Mouse (Mus musculus): ENCODE measurements around the gene Aup1. TPM values are rescaled to one million over a fixed set of nuclear protein-coding genes. Genes with fewer than 3 reads are reported as not detected.

Aup1 gene
- polyA plus RNA-seq, 1 experiment = 244 TPM

DNA sequence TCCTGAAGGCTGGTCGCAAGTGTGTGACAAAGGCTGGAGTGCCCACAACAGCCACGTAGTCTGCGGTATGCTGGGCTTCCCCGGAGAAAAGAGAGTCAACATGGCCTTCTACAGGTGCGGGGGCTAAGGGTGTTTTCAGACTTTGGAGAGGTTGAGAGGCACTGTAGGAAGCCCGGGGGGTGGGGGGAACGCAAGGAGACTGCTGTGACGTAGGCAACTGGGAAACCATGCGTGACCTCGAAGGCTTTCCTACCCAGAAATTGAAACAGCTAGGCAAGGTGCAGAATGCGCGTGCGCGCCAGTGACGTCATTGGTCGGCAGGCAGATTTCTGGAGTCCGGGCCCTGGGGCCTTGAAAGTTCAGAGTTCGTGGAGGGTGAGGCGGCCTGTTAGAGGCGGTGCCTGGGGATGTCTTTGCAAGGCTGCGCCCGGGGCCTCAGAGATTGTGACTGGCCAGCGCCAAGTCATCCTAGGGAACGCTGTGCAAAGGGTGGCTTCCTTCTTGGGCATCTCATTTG lies 15.8 kb upstream of the Aup1 start:
- no peaks in the 10 kb centered on the region for H3K27me3 ChIP-seq (ENCODE audit: control insufficient read depth, insufficient read depth, low read length)
- H3K36me3 ChIP-seq (ENCODE audit: control insufficient read depth, insufficient read depth, low read length) = no peaks in the 10 kb centered on the region
- H3K27ac ChIP-seq (ENCODE audit: control insufficient read depth, insufficient read depth, low read depth, low read length) = no peak overlapping the region
- no peak for TF ChIP-seq CTCF (IDR thresholded peaks at IDR 0.05; ENCODE audit: control insufficient read depth, insufficient read depth, insufficient replicate concordance, low read depth, low read length)
- TF ChIP-seq POLR2A (IDR thresholded peaks at IDR 0.05; ENCODE audit: control insufficient read depth, low read depth, low read length) = no peak
- peak overlapping the region; percentile 74 for H3K4me3 ChIP-seq (ENCODE audit: control insufficient read depth, low read depth, low read length)
- peaks cover 14% of the 10 kb centered on the region for H3K4me1 ChIP-seq (ENCODE audit: control insufficient read depth, insufficient read depth, low read length)

DNA sequence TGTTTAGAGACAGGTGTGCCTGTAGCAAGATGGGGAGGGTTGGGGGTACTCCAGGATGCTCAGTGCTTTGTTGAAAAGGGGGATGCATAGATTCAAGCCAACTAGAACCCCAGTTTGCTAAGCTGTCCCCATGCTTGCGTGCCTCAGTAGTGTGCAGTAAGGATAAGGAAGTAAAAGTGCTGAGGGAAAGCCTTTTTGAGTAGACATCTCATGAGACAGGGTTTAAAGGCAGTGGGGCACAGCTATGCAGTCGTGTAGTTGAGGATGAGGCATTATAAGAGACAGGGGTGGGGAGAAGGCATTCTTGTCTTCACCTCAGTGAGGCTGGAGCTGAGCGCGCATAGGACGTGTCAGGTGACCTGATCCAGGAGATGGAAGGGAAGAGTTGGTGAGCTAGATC lies 13.7 kb upstream of the Aup1 start:
- TF ChIP-seq POLR2A (IDR thresholded peaks at IDR 0.05; ENCODE audit: control insufficient read depth, low read depth, low read length) (no peak), CTCF (IDR thresholded peaks at IDR 0.05; ENCODE audit: control insufficient read depth, insufficient read depth, insufficient replicate concordance, low read depth, low read length) (no peak)
- Histone ChIP-seq H3K36me3 (ENCODE audit: control insufficient read depth, insufficient read depth, low read length) (no peaks in the 10 kb centered on the region), H3K27me3 (ENCODE audit: control insufficient read depth, insufficient read depth, low read length) (no peaks in the 10 kb centered on the region), H3K4me1 (ENCODE audit: control insufficient read depth, insufficient read depth, low read length) (peaks cover 12% of the 10 kb centered on the region), H3K4me3 (ENCODE audit: control insufficient read depth, low read depth, low read length) (no peak overlapping the region), H3K27ac (ENCODE audit: control insufficient read depth, insufficient read depth, low read depth, low read length) (no peak overlapping the region)

- H3K4me1 ChIP-seq (ENCODE audit: control insufficient read depth, insufficient read depth, low read length) = peaks cover 6% of the 10 kb centered on the region
- TF ChIP-seq POLR2A (IDR thresholded peaks at IDR 0.05; ENCODE audit: control insufficient read depth, low read depth, low read length) (no peak), CTCF (IDR thresholded peaks at IDR 0.05; ENCODE audit: control insufficient read depth, insufficient read depth, insufficient replicate concordance, low read depth, low read length) (no peak)
- H3K4me3 ChIP-seq (ENCODE audit: control insufficient read depth, low read depth, low read length) = no peak overlapping the region
- no peaks in the 10 kb centered on the region for H3K27me3 ChIP-seq (ENCODE audit: control insufficient read depth, insufficient read depth, low read length)
- no peaks in the 10 kb centered on the region for H3K36me3 ChIP-seq (ENCODE audit: control insufficient read depth, insufficient read depth, low read length)
- H3K27ac ChIP-seq (ENCODE audit: control insufficient read depth, insufficient read depth, low read depth, low read length) = peak overlapping the region; percentile 26; the same call in 1 of the 2 replicates
Measured at GRCm38 (mm10) chr6:83043561-83043960, 10.8 kb upstream of the Aup1 start.

DNA sequence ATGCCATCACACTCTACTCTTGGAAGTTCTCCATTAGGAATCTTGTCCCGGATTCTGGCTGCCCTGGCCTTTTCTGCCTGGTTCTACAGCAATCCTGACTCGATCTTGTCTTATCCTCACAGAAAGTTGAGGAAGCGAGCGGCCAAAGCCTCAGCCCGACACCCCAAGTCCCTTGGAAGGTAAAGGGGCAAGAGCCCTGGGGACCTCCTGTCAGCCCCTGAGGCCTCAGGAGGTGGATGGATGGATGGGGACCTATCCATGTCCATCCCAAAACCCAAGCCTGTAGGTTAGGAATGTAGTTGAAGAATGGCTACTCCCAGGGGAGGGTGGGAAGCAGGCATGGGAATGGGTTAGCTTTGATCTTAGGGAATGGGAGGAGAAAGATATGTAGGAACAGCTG lies 10.3 kb upstream of the Aup1 start:
- peaks cover 3% of the 10 kb centered on the region for H3K4me1 ChIP-seq (ENCODE audit: control insufficient read depth, insufficient read depth, low read length)
- no peaks in the 10 kb centered on the region for H3K36me3 ChIP-seq (ENCODE audit: control insufficient read depth, insufficient read depth, low read length)
- H3K27ac ChIP-seq (ENCODE audit: control insufficient read depth, insufficient read depth, low read depth, low read length) = no peak overlapping the region; the same call in 1 of the 2 replicates
- no peak overlapping the region for H3K4me3 ChIP-seq (ENCODE audit: control insufficient read depth, low read depth, low read length)
- no peaks in the 10 kb centered on the region for H3K27me3 ChIP-seq (ENCODE audit: control insufficient read depth, insufficient read depth, low read length)
- TF ChIP-seq POLR2A (IDR thresholded peaks at IDR 0.05; ENCODE audit: control insufficient read depth, low read depth, low read length) (no peak), CTCF (IDR thresholded peaks at IDR 0.05; ENCODE audit: control insufficient read depth, insufficient read depth, insufficient replicate concordance, low read depth, low read length) (no peak)

DNA sequence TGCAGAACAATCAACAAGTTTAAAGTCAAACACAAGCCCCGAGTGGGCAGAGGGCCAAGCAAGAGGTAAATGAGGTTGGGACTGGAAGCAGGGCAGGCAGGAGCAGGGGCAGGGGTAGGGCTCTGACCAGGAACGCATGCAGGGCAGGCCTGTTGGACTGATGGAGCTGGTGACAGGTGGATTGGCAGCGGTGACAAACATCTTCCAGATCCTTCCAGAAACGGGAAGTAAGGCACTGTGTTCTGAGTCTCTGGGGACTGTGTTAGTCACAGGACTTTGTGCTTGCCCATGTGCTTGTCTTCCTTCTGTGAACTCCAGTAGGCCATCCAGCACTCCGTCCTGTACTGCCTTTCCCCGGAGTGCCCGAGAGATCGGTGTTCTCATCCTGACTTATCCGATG lies 9.6 kb upstream of the Aup1 start:
- Histone ChIP-seq H3K36me3 (ENCODE audit: control insufficient read depth, insufficient read depth, low read length) (no peaks in the 10 kb centered on the region), H3K4me3 (ENCODE audit: control insufficient read depth, low read depth, low read length) (no peak overlapping the region)

GRCm38 (mm10) chr6:83049367-83049766 lies 5.0 kb upstream of the Aup1 start:
- no peaks in the 10 kb centered on the region for H3K27me3 ChIP-seq (ENCODE audit: control insufficient read depth, insufficient read depth, low read length)
- no peaks in the 10 kb centered on the region for H3K36me3 ChIP-seq (ENCODE audit: control insufficient read depth, insufficient read depth, low read length)
- H3K4me3 ChIP-seq (ENCODE audit: control insufficient read depth, low read depth, low read length) = no peak overlapping the region
- peaks cover 10% of the 10 kb centered on the region for H3K4me1 ChIP-seq (ENCODE audit: control insufficient read depth, insufficient read depth, low read length)
- TF ChIP-seq POLR2A (IDR thresholded peaks at IDR 0.05; ENCODE audit: control insufficient read depth, low read depth, low read length) = no peak
- TF ChIP-seq CTCF (IDR thresholded peaks at IDR 0.05; ENCODE audit: control insufficient read depth, insufficient read depth, insufficient replicate concordance, low read depth, low read length) = no peak
- no peak overlapping the region for H3K27ac ChIP-seq (ENCODE audit: control insufficient read depth, insufficient read depth, low read depth, low read length)

More for the DNA sequence above, 9.6 kb upstream of the Aup1 start:
- TF ChIP-seq CTCF (IDR thresholded peaks at IDR 0.05; ENCODE audit: control insufficient read depth, insufficient read depth, insufficient replicate concordance, low read depth, low read length) = no peak
- no peak for TF ChIP-seq POLR2A (IDR thresholded peaks at IDR 0.05; ENCODE audit: control insufficient read depth, low read depth, low read length)
- Histone ChIP-seq H3K27me3 (ENCODE audit: control insufficient read depth, insufficient read depth, low read length) (no peaks in the 10 kb centered on the region), H3K4me1 (ENCODE audit: control insufficient read depth, insufficient read depth, low read length) (peaks cover 3% of the 10 kb centered on the region), H3K27ac (ENCODE audit: control insufficient read depth, insufficient read depth, low read depth, low read length) (no peak overlapping the region)

GRCm38 (mm10) chr6:83053136-83053960 lies 973 bp upstream of the Aup1 start:
- H3K4me1 ChIP-seq (ENCODE audit: control insufficient read depth, insufficient read depth, low read length) = peaks cover 12% of the 10 kb centered on the region
- TF ChIP-seq CTCF (IDR thresholded peaks at IDR 0.05; ENCODE audit: control insufficient read depth, insufficient read depth, insufficient replicate concordance, low read depth, low read length) = no peak
- 0 out of 2 replicates have a peak, but pooled peaks have one; percentile 15 for TF ChIP-seq POLR2A (IDR thresholded peaks at IDR 0.05; ENCODE audit: control insufficient read depth, low read depth, low read length)
- H3K27me3 ChIP-seq (ENCODE audit: control insufficient read depth, insufficient read depth, low read length) = no peaks in the 10 kb centered on the region
- H3K27ac ChIP-seq (ENCODE audit: control insufficient read depth, insufficient read depth, low read depth, low read length) = peak overlapping the region; percentile 86
- H3K36me3 ChIP-seq (ENCODE audit: control insufficient read depth, insufficient read depth, low read length) = no peaks in the 10 kb centered on the region
- H3K4me3 ChIP-seq (ENCODE audit: control insufficient read depth, low read depth, low read length) = peak overlapping the region; percentile 87
